Mouse (Mus musculus) MN1 (cell line): Measurements from ENCODE around the gene Slc35f1.

Experiments
- DNase-seq: peaks from one replicate; pipeline ENCODE4 v3.0.0-alpha.2; 2016; ENCODE audit warnings: low spot score

Slc35f1 gene

DNA sequence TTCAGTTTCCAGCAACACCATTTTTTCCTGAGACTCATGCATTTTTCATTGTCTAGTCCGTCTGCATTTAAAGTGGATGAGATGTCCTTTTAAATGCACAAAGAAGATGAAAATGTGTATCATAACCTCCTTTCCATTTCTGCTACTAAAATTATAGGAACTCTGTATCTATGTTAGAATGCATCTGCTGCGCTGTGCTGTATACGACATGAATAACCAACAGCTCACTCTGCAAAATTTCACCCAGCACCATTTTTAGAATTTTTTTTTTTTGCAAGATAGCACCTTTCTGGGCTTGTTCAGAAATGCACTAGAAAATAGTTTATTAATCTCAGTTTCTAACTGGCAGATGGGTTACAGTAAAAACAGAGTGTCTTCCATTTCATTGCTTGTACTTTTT is 236.0 kb downstream of the Slc35f1 start:
- DNase-seq, result no peak

DNA sequence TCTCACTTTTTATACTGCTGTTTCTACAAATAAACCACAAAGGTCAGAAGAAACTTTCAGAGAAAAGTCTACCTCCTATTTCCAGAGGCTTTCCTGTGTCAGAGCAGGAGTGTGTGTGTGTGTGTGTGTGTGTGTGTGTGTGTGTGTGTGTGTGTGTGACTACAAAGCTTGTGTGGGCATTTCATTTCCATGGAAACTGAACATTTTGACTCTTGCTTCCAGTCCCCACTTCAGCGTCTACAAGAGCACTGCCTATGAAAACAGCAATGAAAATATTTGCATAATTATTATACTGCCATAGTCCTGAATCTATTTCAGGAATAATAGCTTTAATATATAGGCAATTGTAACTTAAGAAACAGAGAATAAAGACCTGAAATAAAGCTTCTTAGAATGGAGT is 241.8 kb downstream of the Slc35f1 start:
- no peak for DNase-seq

DNA sequence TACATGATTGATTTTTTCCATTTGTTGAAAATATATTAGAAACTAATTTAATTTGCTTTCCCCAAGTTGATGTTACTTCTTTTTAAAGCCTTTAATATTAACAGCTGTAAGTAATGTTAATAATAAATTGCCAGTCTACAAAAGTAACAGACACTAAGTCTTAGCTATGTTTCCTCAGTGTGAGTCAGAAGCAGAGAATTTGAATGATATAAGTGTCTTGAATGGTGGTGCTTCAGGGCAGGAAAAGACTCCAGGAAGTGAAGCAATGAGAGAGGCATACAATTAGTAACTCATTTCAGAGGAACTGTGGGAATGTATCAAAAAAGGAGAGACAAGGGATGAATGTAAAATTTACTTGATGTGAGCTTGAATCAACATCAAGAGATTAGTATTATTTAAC is 244.3 kb downstream of the Slc35f1 start:
- no peak for DNase-seq

DNA sequence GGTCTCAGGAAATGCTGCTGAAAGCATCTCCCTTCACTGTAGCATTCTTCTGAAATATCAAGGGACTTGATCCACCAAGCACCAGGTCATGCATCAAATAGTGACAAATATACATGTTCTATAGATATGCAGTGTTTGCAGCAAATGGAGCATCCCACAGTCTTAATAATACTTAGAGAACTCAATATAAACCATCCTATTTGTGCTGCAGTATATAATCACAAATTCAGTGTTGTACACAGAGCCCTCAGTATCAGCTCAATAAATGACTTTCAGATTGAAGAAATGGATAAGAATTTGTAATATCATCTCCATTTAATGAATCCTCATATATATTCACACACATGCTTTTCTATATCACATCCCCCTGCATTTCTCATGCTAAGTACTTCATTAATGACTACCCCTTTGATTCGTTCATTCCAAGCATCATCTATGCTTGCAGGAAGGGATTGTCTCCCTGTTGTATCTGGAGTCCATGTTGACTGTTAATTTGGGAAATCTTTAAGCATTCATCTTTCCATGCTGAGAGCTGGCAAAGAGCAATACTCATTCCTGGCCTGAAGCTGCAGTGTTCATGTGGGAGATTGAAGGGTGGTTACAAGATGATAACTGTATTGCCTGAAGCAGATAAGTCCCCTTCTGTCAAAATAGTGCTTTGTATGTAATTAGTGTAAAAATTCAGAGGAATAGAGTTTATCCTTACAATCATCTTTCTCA is 249.9 kb downstream of the Slc35f1 start:
- no peak for DNase-seq

DNA sequence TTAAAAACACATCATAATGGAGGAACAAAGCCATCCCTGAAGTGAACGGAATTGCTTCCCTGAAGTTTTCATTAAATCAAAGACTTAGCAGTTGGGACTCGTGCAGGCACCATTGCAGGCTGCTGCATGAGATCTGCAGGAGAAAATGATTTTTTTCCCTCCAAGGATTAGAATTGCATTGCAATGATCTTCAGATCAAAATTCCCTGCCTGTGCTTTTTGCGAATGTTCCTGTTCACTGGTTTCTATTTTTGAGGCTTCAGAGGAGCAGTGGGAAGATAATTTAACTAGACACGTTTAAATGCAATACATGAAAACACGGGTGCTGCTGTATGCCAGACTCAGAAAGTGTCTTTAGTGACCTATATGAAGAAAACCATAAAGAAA is 250.5 kb downstream of the Slc35f1 start:
- no peak for DNase-seq

DNA sequence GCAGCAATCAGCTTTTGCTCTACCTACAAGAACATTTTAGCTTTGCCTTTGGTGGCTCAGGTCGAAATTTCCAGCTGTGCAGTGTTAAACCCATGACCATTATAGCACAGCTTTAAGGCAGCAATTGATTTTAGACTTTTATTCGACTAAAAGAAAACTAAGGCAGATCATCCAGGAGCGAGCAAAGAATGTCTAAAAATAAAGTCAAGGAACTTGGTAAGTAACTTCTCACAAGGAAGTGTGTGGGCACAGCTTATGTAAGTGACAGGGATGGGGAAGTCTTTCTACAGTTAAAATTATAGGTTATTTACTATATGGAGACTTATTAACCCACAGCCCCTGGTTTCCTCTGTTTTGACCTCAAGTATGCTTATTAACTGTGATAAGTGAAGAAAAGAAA is 262.2 kb downstream of the Slc35f1 start:
- DNase-seq, result no peak

DNA sequence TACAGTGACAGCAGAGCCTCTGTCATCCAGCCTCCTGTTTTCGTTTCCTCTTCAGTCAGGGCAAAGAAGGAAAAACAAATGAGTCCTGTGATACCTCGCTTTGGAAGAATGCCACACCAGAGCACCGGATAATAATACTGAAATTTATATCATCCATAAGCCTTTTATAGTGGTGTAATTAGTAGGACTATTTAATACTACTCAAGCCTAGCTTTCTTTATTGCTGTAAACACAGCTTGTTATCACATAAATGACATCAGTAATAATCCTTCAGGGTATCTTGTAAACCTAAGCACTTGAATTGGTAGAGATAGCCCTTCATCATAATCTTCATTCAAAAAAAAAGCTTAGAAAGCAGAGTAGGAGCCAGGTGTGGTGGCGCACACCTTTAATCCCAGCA is 266.4 kb downstream of the Slc35f1 start:
- no peak for DNase-seq

DNA sequence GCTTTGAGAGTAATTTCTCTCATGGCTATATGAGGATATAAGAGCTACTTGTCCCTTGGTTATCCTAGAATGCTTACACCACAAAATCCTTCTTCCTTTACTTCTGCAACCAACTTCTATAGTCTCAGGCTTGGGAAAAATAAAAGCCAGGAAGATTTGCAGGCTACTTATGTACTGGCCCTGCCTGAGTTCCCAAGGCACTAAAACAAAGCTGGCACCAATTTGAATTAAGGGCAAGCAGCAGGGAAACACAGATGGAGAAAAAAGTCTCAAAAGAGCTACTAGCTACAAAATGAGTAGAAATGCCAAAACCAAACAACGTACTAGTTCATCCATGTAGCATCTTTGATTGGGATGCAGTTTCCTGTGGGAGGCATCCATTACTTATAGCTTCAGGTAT is 288.9 kb downstream of the Slc35f1 start:
- DNase-seq, result no peak

DNA sequence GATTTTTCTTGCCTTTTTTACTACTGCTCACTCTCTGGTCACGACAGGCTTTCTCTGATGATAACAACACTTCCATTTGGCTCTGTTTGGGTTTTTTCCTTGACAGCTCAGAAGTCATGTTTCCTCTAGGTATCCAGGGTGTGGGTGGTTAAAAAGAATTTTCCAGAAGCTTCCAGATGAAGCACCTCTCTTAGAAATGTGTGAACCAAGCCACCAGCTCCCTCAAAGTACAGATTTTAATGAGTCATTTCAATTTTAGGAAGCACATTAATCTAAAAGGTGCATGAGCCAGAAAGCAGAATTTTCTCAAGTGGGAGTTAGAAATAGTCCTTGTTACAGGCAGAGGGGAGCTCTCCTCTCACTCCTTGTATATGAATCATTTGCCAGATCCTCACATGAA is 292.5 kb downstream of the Slc35f1 start:
- no peak for DNase-seq

DNA sequence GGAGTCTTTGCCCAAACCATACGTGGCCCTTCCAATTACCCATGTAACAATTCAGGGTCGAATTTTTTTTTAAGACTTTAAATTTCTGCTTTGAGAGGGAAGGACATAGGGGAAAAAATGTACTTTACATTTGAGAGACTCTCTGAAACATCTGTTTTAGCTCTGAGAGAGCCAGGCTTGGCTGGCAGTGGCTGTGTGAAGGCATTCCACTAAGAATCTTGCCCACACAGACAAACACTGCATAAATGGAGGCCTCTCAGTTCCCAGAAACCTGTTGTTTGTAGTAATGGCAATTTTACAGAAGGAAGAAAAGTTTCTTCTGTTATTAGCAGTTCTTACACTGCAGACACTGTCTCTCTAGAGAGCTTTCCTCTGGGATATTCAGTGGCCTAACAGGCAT is 301.9 kb downstream of the Slc35f1 start:
- DNase-seq, result no peak

DNA sequence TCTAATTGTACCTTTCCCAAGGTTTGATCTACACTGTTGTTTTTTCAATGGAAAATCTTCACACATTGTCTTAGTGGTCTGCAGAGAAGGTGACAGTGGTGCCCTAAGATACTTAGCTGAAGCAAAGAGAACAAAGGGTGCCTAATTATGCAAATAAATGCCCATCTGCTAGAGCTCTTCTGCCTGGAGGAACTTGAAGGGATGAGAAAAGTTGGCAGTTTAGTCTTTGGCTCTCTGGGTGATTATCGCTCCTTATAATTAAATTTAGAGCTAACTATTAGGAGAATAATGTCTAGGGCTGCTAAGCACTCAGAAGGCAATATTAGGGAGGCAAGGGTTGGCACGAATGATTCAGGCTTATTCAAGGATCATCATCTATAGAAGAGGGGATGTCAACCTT is 306.6 kb downstream of the Slc35f1 start:
- no peak for DNase-seq

DNA sequence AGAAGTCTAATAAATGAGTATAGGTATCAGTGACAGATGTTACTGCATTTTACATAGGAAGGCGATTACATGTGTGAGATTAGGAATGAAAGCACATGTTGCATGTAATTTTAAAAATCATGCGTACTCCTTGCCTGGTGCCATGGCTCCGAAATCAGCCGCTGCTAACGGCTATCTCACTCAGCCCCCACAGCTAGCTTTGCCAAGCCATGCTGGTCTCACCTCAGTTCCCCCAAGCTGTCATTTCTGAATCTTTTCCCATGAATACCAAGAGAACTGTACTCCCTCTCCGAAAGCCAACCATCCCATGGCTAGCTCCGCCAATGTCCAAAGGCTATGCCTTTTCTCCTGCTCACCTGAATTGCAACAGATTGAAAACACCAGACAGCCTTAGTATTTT is 310.8 kb downstream of the Slc35f1 start:
- DNase-seq, result no peak

DNA sequence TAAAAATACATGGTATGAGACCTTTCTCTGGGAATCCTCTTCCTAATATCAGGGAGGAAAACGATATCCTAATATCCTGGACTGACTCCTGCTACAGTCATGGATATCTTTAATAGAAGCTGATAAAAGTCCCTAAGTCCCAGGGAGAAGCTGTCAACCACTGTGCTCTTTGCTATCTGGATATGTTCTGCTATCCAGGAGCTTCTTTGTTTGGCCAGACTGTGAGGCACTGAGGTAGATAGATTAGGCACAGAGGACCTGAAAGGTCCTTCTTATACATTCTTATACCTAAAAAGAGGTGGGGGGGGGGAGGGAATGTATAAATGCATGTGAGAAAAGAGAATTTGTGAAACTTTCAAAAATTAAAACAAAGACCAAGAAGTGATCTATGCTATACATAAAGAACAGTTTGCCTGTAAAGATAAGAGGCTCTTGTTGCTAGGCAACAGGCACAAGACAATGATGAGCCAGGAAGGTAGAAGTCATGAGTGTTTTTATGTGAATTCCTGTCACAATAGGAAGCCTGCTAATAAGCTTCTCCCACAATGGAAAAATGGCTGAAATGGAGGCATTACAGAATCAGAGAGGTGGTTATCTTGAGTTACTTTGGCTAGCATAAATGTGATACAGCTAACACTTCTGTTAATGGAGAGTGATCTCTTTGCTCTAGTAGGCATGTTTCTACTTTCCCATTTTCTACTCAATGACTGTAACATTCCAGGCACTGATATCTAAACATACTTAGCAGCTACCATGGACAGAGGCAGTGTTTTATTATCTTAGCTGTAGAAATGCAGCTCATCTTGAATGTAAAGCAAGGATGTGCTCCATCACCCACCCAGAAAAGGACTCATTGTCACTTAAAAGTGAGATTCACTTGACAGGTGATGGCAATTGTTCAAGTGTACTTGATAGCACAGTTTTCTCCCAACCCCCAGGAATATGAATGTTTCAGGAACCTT is 316.2 kb downstream of the Slc35f1 start:
- no peak for DNase-seq

DNA sequence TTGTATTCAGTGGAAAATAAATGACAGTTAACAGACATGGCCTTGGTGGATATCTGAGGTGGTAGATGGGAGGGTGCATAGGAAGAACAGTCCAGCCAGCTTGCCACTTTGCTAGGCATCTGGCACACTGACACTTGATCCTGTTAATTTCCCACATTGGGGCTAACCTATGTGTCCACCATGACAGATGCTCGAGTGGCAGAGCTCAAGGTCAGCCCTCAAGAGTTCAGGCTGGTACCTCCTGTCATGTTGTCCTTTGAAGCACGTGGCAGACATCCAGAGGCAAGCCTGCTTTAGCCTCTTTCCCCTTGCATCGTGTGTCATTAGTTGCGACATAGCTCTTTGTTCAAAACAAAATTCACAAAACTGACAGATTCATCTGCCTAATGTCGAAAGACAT is 323.5 kb downstream of the Slc35f1 start:
- no peak for DNase-seq

DNA sequence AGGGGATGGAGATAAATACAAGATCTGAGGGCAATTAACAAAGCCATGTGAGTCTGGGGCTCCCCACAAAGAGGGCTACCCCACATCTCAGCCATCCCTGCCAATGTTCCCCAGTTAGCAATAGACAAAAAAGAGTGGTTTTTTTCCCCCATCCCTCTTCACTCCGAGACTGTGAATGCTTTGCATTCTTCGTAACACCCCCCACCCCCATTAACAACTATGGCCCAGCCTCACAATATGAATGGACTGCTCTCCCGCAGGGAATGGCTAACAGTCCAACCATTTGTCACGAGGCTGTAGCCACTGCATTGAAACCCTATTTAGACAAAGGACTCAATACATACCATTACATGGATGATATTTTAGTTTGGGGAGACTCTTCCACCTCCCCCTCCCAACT is 338.1 kb downstream of the Slc35f1 start:
- DNase-seq, result no peak

DNA sequence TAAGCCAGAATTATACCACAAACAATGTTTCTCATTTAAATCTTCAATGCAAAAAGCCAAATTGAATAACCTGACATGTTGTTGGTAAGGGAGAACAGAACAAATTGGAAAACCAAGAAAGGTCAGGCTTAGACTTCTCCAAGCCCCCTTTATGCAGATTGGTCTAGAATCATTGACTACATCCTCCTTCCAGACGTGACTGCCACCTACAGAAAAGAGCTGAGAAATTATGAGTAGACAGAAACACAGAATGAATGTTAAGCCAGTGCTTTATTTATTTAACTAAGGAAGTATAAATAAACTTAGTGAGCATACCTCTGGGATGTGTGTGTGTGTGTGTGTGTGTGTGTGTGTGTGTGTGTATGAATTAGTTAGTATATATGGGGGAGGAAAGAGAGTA is 344.9 kb downstream of the Slc35f1 start:
- DNase-seq, result no peak

DNA sequence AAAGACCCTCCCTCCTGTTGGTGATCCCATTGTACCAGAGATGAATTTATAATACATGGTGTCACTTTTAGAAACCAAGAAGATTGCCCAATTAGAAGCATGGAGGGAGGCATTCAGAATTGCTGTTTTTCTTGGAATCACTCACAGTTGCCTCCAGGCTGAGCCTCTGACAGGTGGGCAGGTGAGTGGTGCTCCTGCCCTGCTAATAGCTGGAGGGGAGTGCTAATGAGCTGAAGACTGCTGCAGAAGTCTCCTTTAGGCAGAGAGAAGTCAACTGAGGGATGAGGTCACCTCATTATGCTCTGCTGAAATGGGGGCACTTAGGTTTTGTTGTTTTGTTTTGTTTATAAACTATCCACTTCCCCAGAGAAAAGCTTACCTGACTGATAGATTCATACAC is 355.6 kb downstream of the Slc35f1 start:
- DNase-seq, result no peak

DNA sequence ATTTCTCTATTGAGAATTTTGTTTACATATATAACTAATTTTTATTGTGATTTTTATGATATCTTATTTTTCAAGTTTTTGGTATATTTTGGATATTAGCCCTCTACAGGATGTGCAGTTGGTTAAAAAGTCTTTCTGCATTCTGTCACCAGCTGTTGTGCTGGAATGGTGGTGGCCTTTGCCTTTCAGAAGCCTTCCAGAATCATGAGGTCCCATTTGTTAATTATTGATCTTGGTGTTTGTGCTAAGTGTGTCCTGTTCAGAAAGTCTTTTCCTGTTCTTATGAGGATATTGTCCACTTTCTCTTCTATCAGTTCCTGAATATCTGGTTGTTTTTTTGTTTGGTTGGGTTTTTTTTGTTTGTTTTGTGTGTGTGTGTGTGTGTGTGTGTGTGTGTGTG is 362.2 kb downstream of the Slc35f1 start:
- no peak for DNase-seq

DNA sequence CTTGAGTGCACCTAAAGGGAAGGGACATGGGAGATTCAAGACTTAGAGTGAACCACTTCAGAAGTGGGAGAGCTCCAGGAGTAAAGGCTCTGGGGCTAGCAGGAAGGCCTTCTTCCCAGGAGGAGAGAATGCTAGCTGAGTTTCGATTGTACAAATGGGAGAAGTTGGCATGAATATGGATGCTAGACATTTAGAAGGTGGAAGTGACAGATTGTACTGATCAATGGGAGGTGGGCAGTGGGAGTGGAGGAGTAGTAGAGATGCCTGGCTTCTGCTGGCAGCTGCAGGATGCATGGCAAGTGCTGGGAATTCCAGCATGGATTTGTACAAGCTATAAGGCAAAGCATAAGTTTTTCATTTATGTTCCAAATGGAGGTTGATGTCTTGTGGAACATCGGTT is 370.4 kb downstream of the Slc35f1 start:
- no peak for DNase-seq

DNA sequence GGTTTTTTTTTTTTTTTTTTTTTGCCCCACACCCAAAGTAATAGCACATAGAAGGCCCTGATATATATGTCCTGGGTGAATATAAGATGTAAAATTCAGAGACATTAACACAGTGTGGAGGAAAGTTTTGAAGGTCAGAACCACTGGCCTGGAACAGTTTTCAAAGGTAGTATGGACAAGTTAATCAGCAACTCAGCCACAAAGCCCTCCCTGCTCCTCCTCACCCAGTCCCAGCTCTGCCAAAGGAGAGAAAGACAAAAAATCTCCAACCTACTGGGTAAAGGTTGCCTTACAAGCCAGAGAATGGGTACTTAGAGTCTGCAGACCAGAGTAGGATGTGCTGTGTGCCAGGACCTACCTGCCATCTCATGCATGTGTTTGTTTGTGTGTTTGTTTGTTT is 372.4 kb downstream of the Slc35f1 start:
- no peak for DNase-seq

DNA sequence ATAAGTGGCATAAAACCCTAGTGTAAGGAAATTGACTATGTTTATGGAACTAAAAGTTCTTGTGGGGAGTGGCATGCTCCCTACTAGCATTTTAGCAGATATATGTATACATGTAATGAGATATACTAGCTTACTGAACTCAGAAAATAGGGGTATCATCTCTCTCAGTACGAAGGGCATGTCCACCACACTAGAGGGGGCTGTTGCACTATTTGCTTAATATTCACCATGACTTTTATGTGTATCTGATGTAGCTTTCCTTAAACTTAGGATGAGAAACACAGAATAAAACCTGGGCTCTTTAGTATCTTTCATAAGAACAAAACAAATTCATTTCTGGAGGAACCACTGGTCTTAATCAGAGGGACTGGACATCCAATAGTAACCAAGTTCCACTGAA is 397.5 kb downstream of the Slc35f1 start:
- no peak for DNase-seq

DNA sequence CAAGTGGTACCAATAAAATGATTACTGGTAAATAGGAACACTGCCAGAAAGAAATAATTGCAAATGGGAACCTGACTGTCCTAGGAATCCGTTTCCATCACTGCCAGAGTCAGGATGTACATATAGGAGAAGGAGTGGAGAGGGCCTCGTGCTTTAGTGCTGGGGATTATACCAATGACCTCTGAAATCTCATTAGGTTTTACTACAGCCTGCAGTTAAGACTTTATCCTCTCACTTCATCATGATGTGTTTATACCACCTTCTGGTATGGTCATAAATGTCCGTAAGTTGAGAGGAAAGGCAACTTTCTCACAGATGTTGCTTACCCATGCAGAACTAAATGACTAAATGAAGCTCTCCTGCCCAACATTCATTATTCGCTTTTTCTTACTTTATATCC is 401.2 kb downstream of the Slc35f1 start:
- DNase-seq, result no peak

DNA sequence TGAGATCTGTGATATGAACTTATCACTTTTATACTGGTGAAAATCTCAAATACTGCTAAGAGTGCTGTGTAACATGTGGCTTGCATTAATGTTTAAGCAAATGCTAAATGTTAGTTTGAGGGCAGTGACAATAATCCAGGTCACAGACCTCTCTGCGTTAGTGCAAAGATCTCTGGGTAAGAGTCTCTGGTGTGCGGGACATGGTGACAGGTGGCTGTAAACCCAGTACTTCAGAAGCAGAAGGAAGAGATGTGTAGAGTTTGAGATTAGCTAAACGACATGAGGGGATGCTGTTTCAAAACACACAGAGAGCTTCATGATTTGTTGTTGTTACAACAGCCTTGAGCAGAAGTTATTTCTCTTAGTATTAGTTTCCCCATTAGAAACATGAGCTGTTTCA is 406.1 kb downstream of the Slc35f1 start:
- DNase-seq, result no peak

DNA sequence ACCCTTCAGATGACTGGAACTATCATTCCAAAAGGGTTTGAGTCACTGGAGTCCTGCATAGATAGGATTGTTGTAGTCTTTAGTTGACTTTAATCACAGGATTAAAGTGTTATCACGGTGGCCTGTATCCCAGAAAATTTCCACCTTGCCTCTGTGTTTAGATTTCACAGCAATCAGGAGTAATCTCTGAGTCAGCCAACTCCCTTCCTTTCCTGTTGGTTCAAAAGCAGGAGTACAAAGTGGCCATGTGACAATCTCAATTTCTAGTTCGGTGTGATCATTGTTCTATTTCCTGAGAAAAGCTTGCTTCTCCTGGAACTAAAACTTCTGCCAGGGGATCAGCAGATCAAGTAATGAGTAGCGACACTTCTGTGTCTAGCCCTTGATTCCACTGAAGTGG is 410.5 kb downstream of the Slc35f1 start:
- DNase-seq, result no peak
